Comparison of ENCODE assay signal across 18 mouse cellular contexts in genomic region chr17:31580344-31580743, GRCm38 (mm10). TPM values are rescaled to one million over a fixed set of nuclear protein-coding genes. Genes with fewer than 3 reads are reported as not detected.
DNase-seq lines count a peak whose midpoint lies in the region; ATAC-seq and TF ChIP-seq lines count a peak whose summit lies in the region.
"Had no signal": no experiment of that assay in that cellular context is flagged by ENCODE, and none has a peak within 500 bp of the region (broad histone marks: within the 10 kb centered on the region; RNA-seq: fewer than 3 reads in every experiment).

No protein-coding gene starts in this region.

- H3K4me2 ChIP-seq in embryonic facial prominence, embryonic 13.5 days: no peak overlapping the region
- H3K4me2 ChIP-seq in forebrain, embryonic 14.5 days (ENCODE audit: low read length): no peak overlapping the region
- H3K4me2 ChIP-seq: embryonic facial prominence, embryonic 12.5 days had no signal

- no peaks in the 10 kb centered on the region for H3K9me3 ChIP-seq in embryonic facial prominence, embryonic 13.5 days
- H3K9me3 ChIP-seq in embryonic facial prominence, embryonic 10.5 days: no peaks in the 10 kb centered on the region
- no peaks in the 10 kb centered on the region for H3K9me3 ChIP-seq in E14TG2a.4 (ENCODE audit: low read length)
- no peaks in the 10 kb centered on the region for H3K9me3 ChIP-seq in forebrain, embryonic 14.5 days (replicated peaks; ENCODE audit: control insufficient read depth, low read length)
- H3K9me3 ChIP-seq in midbrain, embryonic 10.5 days (replicated peaks): no peaks in the 10 kb centered on the region
- H3K9me3 ChIP-seq: embryonic facial prominence, embryonic 12.5 days had no signal

- TF ChIP-seq CTCF in E14TG2a.4 (conservative IDR thresholded peaks at IDR 0.05; ENCODE audit: low read length): no peak

- DNase-seq in embryonic facial prominence, embryonic 10.5 days (ENCODE audit: low spot score): no peak
- DNase-seq in forebrain, embryonic 14.5 days (ENCODE audit: low spot score): peak; percentile 93
- DNase-seq in midbrain, embryonic 10.5 days (ENCODE audit: low spot score): no peak
- no peak for DNase-seq in thymus, postnatal 14 days
- no peak for DNase-seq in thymus, postnatal 10 days (ENCODE audit: low spot score in 2 of 2)
- no peak for DNase-seq in heart, adult 8-10 months (ENCODE audit: low spot score)
- DNase-seq: adrenal gland, postnatal 36 days; cerebellum, adult 9-11 months; heart, adult 18-20 months; heart, postnatal 14 days; kidney, adult 18-20 months; kidney, postnatal 4 days had no signal

- H3K4me1 ChIP-seq in embryonic facial prominence, embryonic 13.5 days: peaks cover 30% of the 10 kb centered on the region
- H3K4me1 ChIP-seq in embryonic facial prominence, embryonic 10.5 days: peaks cover 23% of the 10 kb centered on the region; the same call in 1 of the 2 replicates
- peaks cover 98% of the 10 kb centered on the region for H3K4me1 ChIP-seq in E14TG2a.4 (replicated peaks; ENCODE audit: low read depth, low read length)
- peaks cover 21% of the 10 kb centered on the region for H3K4me1 ChIP-seq in forebrain, embryonic 14.5 days (ENCODE audit: control insufficient read depth, insufficient read depth, low read length)
- H3K4me1 ChIP-seq in midbrain, embryonic 10.5 days: peaks cover 17% of the 10 kb centered on the region

- no peak for ATAC-seq in embryonic facial prominence, embryonic 13.5 days (ENCODE audit: insufficient number of reproducible peaks, insufficient read depth, low FRiP score, low TSS enrichment, low read depth)
- ATAC-seq in forebrain, embryonic 14.5 days: peak; percentile 87

- H3K27me3 ChIP-seq in embryonic facial prominence, embryonic 13.5 days: no peaks in the 10 kb centered on the region
- no peaks in the 10 kb centered on the region for H3K27me3 ChIP-seq in embryonic facial prominence, embryonic 10.5 days (replicated peaks; ENCODE audit: low read depth, poor library complexity, severe bottlenecking)
- H3K27me3 ChIP-seq in E14TG2a.4 (ENCODE audit: insufficient read depth, low read length): no peaks in the 10 kb centered on the region
- no peaks in the 10 kb centered on the region for H3K27me3 ChIP-seq in forebrain, embryonic 14.5 days (replicated peaks; ENCODE audit: control insufficient read depth, insufficient read depth, low read length)
- no peaks in the 10 kb centered on the region for H3K27me3 ChIP-seq in midbrain, embryonic 10.5 days (ENCODE audit: low read depth, poor library complexity, severe bottlenecking)
- H3K27me3 ChIP-seq: embryonic facial prominence, embryonic 12.5 days had no signal

- peaks cover 13% of the 10 kb centered on the region for H3K36me3 ChIP-seq in embryonic facial prominence, embryonic 13.5 days
- peaks cover 8% of the 10 kb centered on the region for H3K36me3 ChIP-seq in embryonic facial prominence, embryonic 10.5 days (replicated peaks)
- H3K36me3 ChIP-seq in E14TG2a.4 (ENCODE audit: insufficient read depth, low read length): peaks cover 28% of the 10 kb centered on the region
- H3K36me3 ChIP-seq in forebrain, embryonic 14.5 days (ENCODE audit: control insufficient read depth, insufficient read depth, low read length): no peaks in the 10 kb centered on the region
- H3K36me3 ChIP-seq in midbrain, embryonic 10.5 days: peaks cover 9% of the 10 kb centered on the region; the same call in 1 of the 2 replicates

- H3K4me3 ChIP-seq in embryonic facial prominence, embryonic 13.5 days: no peak overlapping the region
- H3K4me3 ChIP-seq in embryonic facial prominence, embryonic 10.5 days: no peak overlapping the region
- peak overlapping the region; percentile 51 for H3K4me3 ChIP-seq in E14TG2a.4 (replicated peaks; ENCODE audit: low read length)
- no peak overlapping the region for H3K4me3 ChIP-seq in forebrain, embryonic 14.5 days (ENCODE audit: low read depth, low read length)
- H3K4me3 ChIP-seq in midbrain, embryonic 10.5 days: no peak overlapping the region
- H3K4me3 ChIP-seq: embryonic facial prominence, embryonic 12.5 days had no signal

- WGBS in embryonic facial prominence, embryonic 13.5 days: 51% methylated on average over 3 of the region's 3 CpGs
- 64% methylated on average over 3 of the region's 3 CpGs for WGBS in embryonic facial prominence, embryonic 10.5 days
- 18% methylated on average over 3 of the region's 3 CpGs for WGBS in forebrain, embryonic 14.5 days
- WGBS in midbrain, embryonic 10.5 days: 63% methylated on average over 3 of the region's 3 CpGs

- H3K9ac ChIP-seq in embryonic facial prominence, embryonic 13.5 days: no peak overlapping the region
- no peak overlapping the region for H3K9ac ChIP-seq in forebrain, embryonic 14.5 days (ENCODE audit: low read length)
- H3K9ac ChIP-seq: embryonic facial prominence, embryonic 12.5 days; liver, embryonic 14.5 days had no signal

- H3K27ac ChIP-seq in embryonic facial prominence, embryonic 13.5 days: peak overlapping the region; percentile 48; the same call in 1 of the 2 replicates
- H3K27ac ChIP-seq in embryonic facial prominence, embryonic 10.5 days (replicated peaks): no peak overlapping the region
- peak overlapping the region; percentile 87 for H3K27ac ChIP-seq in forebrain, embryonic 14.5 days (ENCODE audit: low read depth, low read length)
- peak overlapping the region; percentile 53; the same call in 1 of the 2 replicates for H3K27ac ChIP-seq in midbrain, embryonic 10.5 days (replicated peaks)
- H3K27ac ChIP-seq: liver, embryonic 14.5 days; macrophage; stomach, postnatal 0 days had no signal

RNA-seq across cellular contexts. Expression of gene Pknox1, which starts 15.8 kb away (rescaled TPM):
- polyA plus RNA-seq in embryonic facial prominence, embryonic 13.5 days (2015; fragmentation: Nextera tagmentation; extraction: Ambion mirVana): 26.5 and 27.8 TPM in 2 replicates
- polyA plus RNA-seq in embryonic facial prominence, embryonic 10.5 days (2016; fragmentation: Nextera tagmentation; extraction: Ambion mirVana): 22.9 and 25.1 TPM in 2 replicates
- 36.4 and 36.8 TPM in 2 replicates for polyA plus RNA-seq in forebrain, embryonic 14.5 days (2014; fragmentation: Nextera tagmentation; extraction: Ambion mirVana)
- polyA plus RNA-seq in midbrain, embryonic 10.5 days (2016; fragmentation: Nextera tagmentation; extraction: Ambion mirVana): 17.5 and 18.0 TPM in 2 replicates
- total RNA-seq in heart, adult 8-10 months (2022): 10 to 100 TPM in 2 of 4 experiments, 1 to 10 TPM in 2; 7.4 to 13.1 (median 10.4) TPM

RNA-seq across cellular contexts. Expression of gene Cbs, which starts 56.7 kb away (rescaled TPM):
- 2.9 and 4.3 TPM in 2 replicates for polyA plus RNA-seq in embryonic facial prominence, embryonic 13.5 days (2015; fragmentation: Nextera tagmentation; extraction: Ambion mirVana)
- polyA plus RNA-seq in embryonic facial prominence, embryonic 10.5 days (2016; fragmentation: Nextera tagmentation; extraction: Ambion mirVana): 2.5 and 2.8 TPM in 2 replicates
- 5.6 and 6.1 TPM in 2 replicates for polyA plus RNA-seq in forebrain, embryonic 14.5 days (2014; fragmentation: Nextera tagmentation; extraction: Ambion mirVana)
- 0.94 and 1.9 TPM in 2 replicates for polyA plus RNA-seq in midbrain, embryonic 10.5 days (2016; fragmentation: Nextera tagmentation; extraction: Ambion mirVana)
- total RNA-seq in heart, adult 8-10 months (2022): 10 to 100 TPM in 1 of 4 experiments, 1 to 10 TPM in 3; 5.4 to 11.7 (median 7.0) TPM
- polyA plus RNA-seq: macrophage had no signal
